Mouse (Mus musculus) hindbrain, postnatal 0 days (tissue): ENCODE measurements around the gene Fgl2. TPM values are rescaled to one million over a fixed set of nuclear protein-coding genes. Genes with fewer than 3 reads are reported as not detected.
A peak's percentile ranks its signal among the peaks of the same experiment; 100 is the strongest.

Source experiments
- ATAC-seq: fragments of 200-750 bp; cut with Nextera tagmentation; 2 replicates; pipeline ENCODE4 v1.8.0; 2017; ENCODE audit warnings: mild to moderate bottlenecking, moderate TSS enrichment, moderate library complexity
- DNase-seq: peaks from one replicate; pipeline ENCODE4 v3.0.0-alpha.2; 2015; ENCODE audit warnings: low spot score
- H3K27ac ChIP-seq: fragments of 300-500 bp; sonication (generic); 2 replicates; pipeline ENCODE4 v1.5.1; 2014; ENCODE audit warnings: mild to moderate bottlenecking
- H3K27me3 ChIP-seq: fragments of 300-500 bp; sonication (generic); 2 replicates; pipeline ENCODE4 v1.6.1; 2014; ENCODE audit warnings: low read length, mixed read lengths; ENCODE audit not compliant: insufficient read depth
- H3K36me3 ChIP-seq: fragments of 300-500 bp; sonication (generic); 2 replicates; pipeline ENCODE4 v1.6.1; 2014; ENCODE audit warnings: low read length, mixed read lengths; ENCODE audit not compliant: insufficient read depth
- H3K4me1 ChIP-seq: fragments of 300-500 bp; sonication (generic); 2 replicates; pipeline ENCODE4 v1.6.1; 2014; ENCODE audit warnings: antibody characterized with exemption, low read length, mixed read lengths; ENCODE audit not compliant: insufficient read depth
- H3K4me2 ChIP-seq: fragments of 300-500 bp; sonication (generic); 2 replicates; pipeline ENCODE4 v1.6.1; 2014; ENCODE audit warnings: low read depth, mild to moderate bottlenecking, low read length, moderate library complexity, mixed read lengths
- H3K4me3 ChIP-seq: fragments of 300-500 bp; sonication (generic); 2 replicates; pipeline ENCODE4 v1.5.1; 2014; ENCODE audit warnings: low read length
- H3K9ac ChIP-seq: fragments of 300-500 bp; sonication (generic); replicated peaks from 2 replicates; pipeline ENCODE4 v1.6.1; 2014; ENCODE audit warnings: mild to moderate bottlenecking, low read length, moderate library complexity, mixed read lengths
- H3K9me3 ChIP-seq: fragments of 300-500 bp; sonication (generic); 2 replicates; pipeline ENCODE4 v1.6.1; 2016; ENCODE audit warnings: low read length, mixed read lengths
- CTCF ChIP-seq: IDR thresholded peaks from 2 replicates; pipeline ENCODE4 v1.5.1; 2016; ENCODE audit warnings: antibody characterized with exemption, control low read depth, low read depth
- WGBS: fragments of 180-500 bp; shearing (Covaris S2); extraction: QIAGEN DNeasy Blood & Tissue Kit; methylation state at CpG from one replicate; pipeline ENCODE4 v1.1.7; 2014; 5-methylcytosine and 5-hydroxymethylcytosine counted together
- polyA plus RNA-seq: library from polyadenylated mRNA; unstranded; fragments of >200 nt; fragmentation: Nextera tagmentation; extraction: Ambion mirVana; gene quantifications from 2 replicates; pipeline ENCODE4 v1.2.1, GENCODE M21; 2015
- total RNA-seq: library from RNA; depleted of rRNA; stranded (reverse); fragments of >200 nt; gene quantifications from 2 replicates; pipeline ENCODE4 v1.2.3, GENCODE M21; 2014; rRNA removed

Fgl2 gene
- total and polyA plus RNA-seq, 2 experiments from 2014 or later: 2.6 to 3.4 TPM

DNA sequence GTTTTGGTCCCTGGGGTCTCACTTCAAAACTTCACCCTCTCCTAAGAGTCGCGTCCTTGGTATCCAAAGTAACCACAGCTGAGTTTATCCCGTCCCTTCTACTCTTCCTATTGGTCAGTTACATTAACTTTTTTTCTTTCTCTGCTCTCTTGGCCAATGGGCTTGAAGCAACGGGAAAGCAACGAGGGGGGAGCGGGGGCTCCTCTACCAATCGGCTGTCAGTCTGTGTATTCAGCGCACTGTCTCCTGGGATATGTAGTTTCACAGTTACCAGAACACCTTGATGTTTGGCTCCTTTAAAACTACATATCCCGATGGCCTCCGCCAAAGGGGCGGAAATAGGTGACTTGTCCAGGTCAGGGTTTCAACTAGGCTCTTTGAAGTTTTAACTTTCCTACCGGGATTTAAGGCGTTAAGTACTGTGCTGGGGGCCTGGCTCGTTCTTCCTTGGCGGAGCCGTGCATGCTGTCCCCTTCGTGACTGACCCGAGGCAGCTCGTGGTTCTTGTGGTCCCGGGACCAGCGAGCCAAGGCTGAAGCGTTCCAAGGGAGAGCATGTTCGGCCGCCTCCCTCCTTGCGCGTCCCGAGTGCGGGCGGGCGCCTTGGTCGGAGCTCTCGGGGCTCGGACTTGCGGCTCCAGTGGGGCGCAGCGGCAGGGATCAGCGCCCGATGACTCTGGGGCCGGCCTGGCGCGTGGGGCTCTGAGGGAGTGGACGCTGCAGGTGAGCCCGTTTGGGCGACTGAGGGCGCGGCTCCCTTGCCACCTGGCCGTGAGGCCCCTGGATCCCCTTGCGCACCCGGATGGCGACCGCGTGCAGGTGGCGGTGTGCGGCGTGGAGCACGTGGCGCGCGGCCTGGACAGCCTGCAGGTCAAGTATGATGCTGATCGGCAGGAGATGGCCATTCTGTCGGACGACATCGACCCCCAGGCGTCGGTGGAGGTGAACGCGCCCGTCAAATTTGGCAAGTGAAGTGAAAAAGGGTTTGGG, 52.5 kb downstream of the Fgl2 start, which contains the start of the genes Ccdc146 and Fam185a:
Gene Ccdc146 (minus strand): TSS at position 64 of the 989 bp plus-strand sequence.
Gene Fam185a (plus strand): TSS at position 345 of the 989 bp plus-strand sequence.
- Histone ChIP-seq H3K36me3 (no peaks in the 10 kb centered on the region), H3K4me3 (peak within 1 kb of the TSS; percentile 66), H3K27me3 (no peaks in the 10 kb centered on the region), H3K4me1 (no peaks in the 10 kb centered on the region), H3K9ac (peak within 1 kb of the TSS; percentile 53), H3K9me3 (no peaks in the 10 kb centered on the region), H3K27ac (0 out of 2 replicates have a peak within 1 kb of the TSS, but pooled peaks have one; percentile 5), H3K4me2 (peak within 1 kb of the TSS; percentile 89)
- DNase-seq: peak; percentile 99
- ATAC-seq: peak; percentile 100
- 1% methylated on average over 68 of the region's 68 CpGs for WGBS
- TF ChIP-seq CTCF: no peak

DNA sequence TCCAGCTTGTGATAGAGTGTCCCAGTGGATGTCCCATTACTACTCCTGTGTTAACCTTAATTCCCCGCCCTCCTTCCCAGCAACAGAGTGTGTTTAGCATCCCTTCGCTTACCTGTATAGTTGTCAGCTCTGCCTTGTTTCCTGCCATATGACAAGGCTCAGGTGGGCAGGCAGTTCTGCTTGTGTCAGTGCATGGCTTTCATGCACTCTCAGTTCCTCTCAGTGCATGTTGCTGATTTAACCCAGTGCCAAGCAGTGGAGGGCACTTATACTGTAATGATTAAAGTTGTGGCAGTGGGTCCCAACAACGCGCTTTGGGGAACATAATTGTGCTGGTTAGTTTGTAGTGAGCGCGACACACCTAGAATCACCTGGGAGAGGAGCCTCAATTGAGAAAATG, 54.2 kb downstream of the Fgl2 start:
- 98% methylated on average over 6 of the region's 6 CpGs for WGBS

More for the DNA sequence above, 54.2 kb downstream of the Fgl2 start:
- Histone ChIP-seq H3K4me2 (no peak overlapping the region; the same call in 1 of the 2 replicates), H3K27me3 (no peaks in the 10 kb centered on the region), H3K9ac (no peak overlapping the region), H3K9me3 (no peaks in the 10 kb centered on the region), H3K4me1 (no peaks in the 10 kb centered on the region), H3K36me3 (no peaks in the 10 kb centered on the region), H3K4me3 (no peak overlapping the region), H3K27ac (no peak overlapping the region)
- ATAC-seq: no peak
- no peak for DNase-seq
- TF ChIP-seq CTCF: no peak

Other genes with a start within 250 kb of the Fgl2 start
- 11.0 TPM in 2 replicates for gene Gsap, start 186.4 kb upstream of the Fgl2 start, total RNA-seq
- gene Gsap, start 186.4 kb upstream of the Fgl2 start, polyA plus RNA-seq: 8.3 and 8.7 TPM in 2 replicates
- 0.14 and 0.37 TPM in 2 replicates for gene Ccdc146, start 52.0 kb downstream of the Fgl2 start, total RNA-seq
- 0.66 and 1.2 TPM in 2 replicates for gene Ccdc146, start 52.0 kb downstream of the Fgl2 start, polyA plus RNA-seq
- 11.8 and 13.2 TPM in 2 replicates for gene Fam185a, start 52.3 kb downstream of the Fgl2 start, total RNA-seq
- 8.9 and 9.6 TPM in 2 replicates for gene Fam185a, start 52.3 kb downstream of the Fgl2 start, polyA plus RNA-seq
- gene Lrrc17, start 170.9 kb downstream of the Fgl2 start, total RNA-seq: 1.9 and 2.9 TPM in 2 replicates
- 3.3 and 3.9 TPM in 2 replicates for gene Lrrc17, start 170.9 kb downstream of the Fgl2 start, polyA plus RNA-seq